Mouse (Mus musculus): ENCODE results near the gene Klhdc7a.

DNA sequence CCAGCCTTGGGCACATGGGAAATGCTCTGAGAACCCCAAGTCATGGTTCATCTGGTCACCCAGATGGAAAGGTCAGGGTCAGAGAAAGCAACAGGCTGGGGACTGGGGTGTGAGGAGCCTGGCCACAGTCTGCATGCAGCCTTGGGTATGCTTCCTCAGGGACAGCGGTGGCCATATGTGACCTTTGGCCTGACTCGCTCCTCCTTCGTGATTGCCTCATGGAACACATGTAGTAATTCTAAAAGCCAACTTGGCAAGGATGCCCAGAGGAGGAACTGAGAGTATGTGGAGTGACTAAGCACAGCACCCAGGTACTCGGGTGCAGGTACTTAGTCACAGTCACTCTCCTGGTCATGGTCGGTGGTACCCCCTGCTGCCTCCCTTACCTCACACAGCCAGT is 33.1 kb upstream of the Klhdc7a start:
- TF ChIP-seq USF1 (IDR thresholded peaks at IDR 0.05; ENCODE audit: low read depth) (no peak), CTCF (IDR thresholded peaks at IDR 0.05; ENCODE audit: control insufficient read depth, insufficient read depth, insufficient read length) (no peak), FOSL1 (IDR thresholded peaks at IDR 0.05; ENCODE audit: insufficient read depth, low read length, poor library complexity, severe bottlenecking) (no peak), MYOG (IDR thresholded peaks at IDR 0.05; ENCODE audit: control insufficient read depth, extremely low read depth, insufficient read length) (no peak), MAX (IDR thresholded peaks at IDR 0.05) (no peak), MYOD1 (IDR thresholded peaks at IDR 0.05; ENCODE audit: control insufficient read depth, insufficient read length, low read depth) (no peak)
